Mouse (Mus musculus): ENCODE measurements around the gene Cacna1i. TPM values are rescaled to one million over a fixed set of nuclear protein-coding genes. Genes with fewer than 3 reads are reported as not detected.

The Cacna1i gene
- polyA plus RNA-seq, 1 experiment, result not detected

- no peaks in the 10 kb centered on the region for H3K4me1 ChIP-seq (ENCODE audit: control insufficient read depth, insufficient read depth, insufficient read length, low read length)
- no peak overlapping the region for H3K4me3 ChIP-seq (ENCODE audit: insufficient read depth, low read depth, low read length)
- H3K27ac ChIP-seq (replicated peaks; ENCODE audit: low read depth, low read length), result no peak overlapping the region
Measured at GRCm38 (mm10) chr15:80304188-80304587, 17.1 kb downstream of the Cacna1i start.

GRCm38 (mm10) chr15:80306146-80306545 is 19.1 kb downstream of the Cacna1i start:
- no peak overlapping the region for H3K27ac ChIP-seq (replicated peaks; ENCODE audit: low read depth, low read length)
- H3K4me1 ChIP-seq (ENCODE audit: control insufficient read depth, insufficient read depth, insufficient read length, low read length), result no peaks in the 10 kb centered on the region
- no peak overlapping the region for H3K4me3 ChIP-seq (ENCODE audit: insufficient read depth, low read depth, low read length)

GRCm38 (mm10) chr15:80314731-80315130 is 27.7 kb downstream of the Cacna1i start:
- no peaks in the 10 kb centered on the region for H3K4me1 ChIP-seq (ENCODE audit: control insufficient read depth, insufficient read depth, insufficient read length, low read length)
- H3K4me3 ChIP-seq (ENCODE audit: insufficient read depth, low read depth, low read length), result no peak overlapping the region
- no peak overlapping the region for H3K27ac ChIP-seq (replicated peaks; ENCODE audit: low read depth, low read length)

DNA sequence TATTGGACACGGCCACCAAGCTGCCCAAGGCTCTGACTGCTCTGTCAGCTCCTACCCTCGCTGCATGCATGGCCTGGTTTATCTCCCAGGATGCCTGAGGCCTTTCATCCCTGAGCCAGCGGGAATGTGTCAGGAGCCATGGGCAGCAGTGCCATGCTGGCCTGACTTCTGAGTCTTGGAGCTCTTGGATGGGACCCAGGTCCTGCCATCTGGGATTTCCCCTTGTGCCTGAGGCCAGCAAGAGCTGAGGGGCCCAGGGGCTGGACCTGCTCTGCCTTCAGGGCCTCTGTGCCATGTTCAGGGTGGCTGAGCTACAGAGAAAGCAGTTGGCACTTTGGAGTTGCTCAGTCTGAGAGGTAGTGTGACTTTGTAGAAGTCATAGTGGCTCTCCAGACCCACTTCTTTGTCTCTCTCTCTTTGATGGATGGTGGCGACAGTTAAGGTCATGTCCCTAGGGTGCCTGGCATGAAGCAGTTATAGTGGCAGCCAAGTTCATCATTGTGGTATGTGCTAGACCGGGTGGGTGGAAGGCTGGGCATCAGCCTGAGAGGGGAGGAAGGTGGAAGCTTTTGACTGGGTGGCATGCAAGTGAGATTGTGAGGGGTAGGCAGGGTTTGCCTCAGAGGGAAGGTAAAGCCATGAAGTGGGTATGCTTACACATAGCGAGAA is 30.1 kb downstream of the Cacna1i start:
- H3K4me3 ChIP-seq (ENCODE audit: insufficient read depth, low read depth, low read length), result no peak overlapping the region
- no peak overlapping the region for H3K27ac ChIP-seq (replicated peaks; ENCODE audit: low read depth, low read length)
- H3K4me1 ChIP-seq (ENCODE audit: control insufficient read depth, insufficient read depth, insufficient read length, low read length), result no peaks in the 10 kb centered on the region

- Histone ChIP-seq H3K4me3 (ENCODE audit: insufficient read depth, low read depth, low read length) (no peak overlapping the region), H3K4me1 (ENCODE audit: control insufficient read depth, insufficient read depth, insufficient read length, low read length) (no peaks in the 10 kb centered on the region), H3K27ac (replicated peaks; ENCODE audit: low read depth, low read length) (no peak overlapping the region)
Measured at GRCm38 (mm10) chr15:80317841-80318530, 30.9 kb downstream of the Cacna1i start.

DNA sequence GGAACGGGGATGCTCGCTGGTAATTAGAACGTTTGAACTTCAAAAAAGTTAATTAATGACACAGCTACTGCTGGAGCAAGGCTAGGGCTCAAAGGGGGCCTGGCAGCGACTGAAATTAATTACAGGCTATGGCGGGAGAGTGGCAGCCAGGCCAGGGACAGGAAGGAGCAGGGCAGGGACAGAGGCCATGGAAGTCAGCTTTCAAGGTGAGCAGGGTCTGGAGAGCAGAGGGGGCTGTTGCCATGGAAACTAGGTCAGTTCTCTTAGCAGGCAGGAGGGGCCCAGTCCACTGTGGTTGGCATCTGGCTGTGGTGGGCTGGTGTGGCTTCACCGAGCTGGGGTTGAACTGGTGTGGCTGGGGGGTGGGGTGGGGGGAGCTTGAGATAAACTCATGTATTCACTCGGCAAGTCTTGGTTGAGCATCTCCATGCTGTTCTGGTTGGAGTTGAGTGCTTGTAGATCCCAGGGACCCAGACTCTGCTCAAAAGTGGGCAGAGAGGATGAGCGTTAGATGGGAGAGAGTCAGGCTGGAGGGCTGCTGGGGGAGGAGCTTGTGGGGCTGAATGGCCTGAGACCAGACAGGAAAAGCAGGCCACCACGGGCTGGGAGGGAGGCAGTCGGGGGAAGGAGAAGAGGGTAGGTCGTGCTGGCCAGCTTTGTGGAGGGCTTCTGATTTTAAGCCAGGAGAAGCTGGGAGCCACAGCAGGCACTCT is 31.7 kb downstream of the Cacna1i start:
- Histone ChIP-seq H3K27ac (replicated peaks; ENCODE audit: low read depth, low read length) (no peak overlapping the region), H3K4me3 (ENCODE audit: insufficient read depth, low read depth, low read length) (no peak overlapping the region), H3K4me1 (ENCODE audit: control insufficient read depth, insufficient read depth, insufficient read length, low read length) (no peaks in the 10 kb centered on the region)

GRCm38 (mm10) chr15:80319315-80319714 is 32.3 kb downstream of the Cacna1i start:
- Histone ChIP-seq H3K4me1 (ENCODE audit: control insufficient read depth, insufficient read depth, insufficient read length, low read length) (no peaks in the 10 kb centered on the region), H3K4me3 (ENCODE audit: insufficient read depth, low read depth, low read length) (no peak overlapping the region)

DNA sequence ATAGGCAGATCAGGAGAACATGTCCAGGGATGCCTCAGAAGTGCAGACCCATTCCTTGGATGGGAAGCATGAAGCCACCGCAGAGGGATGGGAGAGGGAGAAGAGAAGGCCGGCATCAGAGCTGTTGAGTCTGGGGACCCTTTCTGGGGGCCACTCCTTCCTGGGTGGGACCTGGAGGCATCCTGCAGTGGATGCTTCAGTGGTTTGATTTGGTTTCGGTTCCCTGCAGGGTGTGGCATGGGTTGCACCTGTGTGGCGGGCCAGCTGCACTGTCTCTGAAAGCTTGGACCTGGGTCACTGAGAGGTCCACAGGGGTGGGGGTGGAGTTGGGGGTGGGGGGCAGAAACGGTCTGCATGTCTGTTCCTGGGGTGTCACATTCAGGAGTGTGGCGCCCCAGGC is 32.9 kb downstream of the Cacna1i start:
- Histone ChIP-seq H3K4me3 (ENCODE audit: insufficient read depth, low read depth, low read length) (no peak overlapping the region), H3K4me1 (ENCODE audit: control insufficient read depth, insufficient read depth, insufficient read length, low read length) (no peaks in the 10 kb centered on the region), H3K27ac (replicated peaks; ENCODE audit: low read depth, low read length) (no peak overlapping the region)

More at GRCm38 (mm10) chr15:80319315-80319714, 32.3 kb downstream of the Cacna1i start:
- no peak overlapping the region for H3K27ac ChIP-seq (replicated peaks; ENCODE audit: low read depth, low read length)

GRCm38 (mm10) chr15:80325207-80325606 is 38.2 kb downstream of the Cacna1i start:
- H3K4me1 ChIP-seq (ENCODE audit: control insufficient read depth, insufficient read depth, insufficient read length, low read length), result no peaks in the 10 kb centered on the region

DNA sequence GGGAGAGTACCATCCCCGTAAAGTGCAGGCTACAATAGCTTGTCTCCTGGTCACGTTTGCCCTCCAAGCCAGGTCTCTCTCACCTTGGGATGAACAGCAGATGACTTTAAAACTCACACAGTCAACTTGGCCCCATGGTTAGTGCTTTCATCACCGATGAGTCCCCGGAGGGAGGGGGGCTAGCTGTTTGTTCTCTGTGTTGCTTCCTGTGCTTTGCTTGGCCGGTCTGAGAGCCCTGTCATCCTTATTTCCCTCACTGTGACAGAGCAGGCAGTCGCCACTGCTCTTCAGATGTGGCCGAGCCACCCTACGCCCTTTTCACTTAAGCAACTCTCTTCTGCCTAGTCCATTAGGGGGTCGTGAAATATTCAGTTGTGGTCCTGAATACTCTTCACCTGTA is 38.7 kb downstream of the Cacna1i start:
- H3K4me1 ChIP-seq (ENCODE audit: control insufficient read depth, insufficient read depth, insufficient read length, low read length), result no peaks in the 10 kb centered on the region
- H3K4me3 ChIP-seq (ENCODE audit: insufficient read depth, low read depth, low read length), result no peak overlapping the region
- no peak overlapping the region for H3K27ac ChIP-seq (replicated peaks; ENCODE audit: low read depth, low read length)

More at GRCm38 (mm10) chr15:80325207-80325606, 38.2 kb downstream of the Cacna1i start:
- Histone ChIP-seq H3K27ac (replicated peaks; ENCODE audit: low read depth, low read length) (no peak overlapping the region), H3K4me3 (ENCODE audit: insufficient read depth, low read depth, low read length) (no peak overlapping the region)

DNA sequence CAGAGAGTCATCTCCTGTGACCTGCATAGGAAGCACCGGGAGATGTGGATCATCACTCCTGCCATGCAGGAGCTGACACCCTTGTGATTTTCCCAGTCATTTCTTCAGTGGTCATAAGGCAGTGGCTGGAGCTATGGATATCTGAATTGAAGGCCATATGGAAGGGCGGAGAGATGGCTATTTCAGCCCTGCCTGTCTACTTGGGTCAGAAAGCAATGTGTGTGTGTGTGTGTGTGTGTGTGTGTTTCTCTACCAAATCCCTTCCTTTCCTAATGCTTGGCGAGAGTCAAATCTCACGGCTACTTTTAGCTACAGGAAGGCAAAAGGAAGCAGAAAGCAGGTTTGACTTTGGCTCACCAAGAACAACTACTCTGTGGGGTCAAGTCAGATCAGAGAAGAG is 39.9 kb downstream of the Cacna1i start:
- H3K4me1 ChIP-seq (ENCODE audit: control insufficient read depth, insufficient read depth, insufficient read length, low read length), result no peaks in the 10 kb centered on the region
- H3K27ac ChIP-seq (replicated peaks; ENCODE audit: low read depth, low read length), result no peak overlapping the region
- no peak overlapping the region for H3K4me3 ChIP-seq (ENCODE audit: insufficient read depth, low read depth, low read length)

GRCm38 (mm10) chr15:80327743-80328540 is 40.9 kb downstream of the Cacna1i start:
- Histone ChIP-seq H3K4me1 (ENCODE audit: control insufficient read depth, insufficient read depth, insufficient read length, low read length) (no peaks in the 10 kb centered on the region), H3K27ac (replicated peaks; ENCODE audit: low read depth, low read length) (no peak overlapping the region), H3K4me3 (ENCODE audit: insufficient read depth, low read depth, low read length) (no peak overlapping the region)

DNA sequence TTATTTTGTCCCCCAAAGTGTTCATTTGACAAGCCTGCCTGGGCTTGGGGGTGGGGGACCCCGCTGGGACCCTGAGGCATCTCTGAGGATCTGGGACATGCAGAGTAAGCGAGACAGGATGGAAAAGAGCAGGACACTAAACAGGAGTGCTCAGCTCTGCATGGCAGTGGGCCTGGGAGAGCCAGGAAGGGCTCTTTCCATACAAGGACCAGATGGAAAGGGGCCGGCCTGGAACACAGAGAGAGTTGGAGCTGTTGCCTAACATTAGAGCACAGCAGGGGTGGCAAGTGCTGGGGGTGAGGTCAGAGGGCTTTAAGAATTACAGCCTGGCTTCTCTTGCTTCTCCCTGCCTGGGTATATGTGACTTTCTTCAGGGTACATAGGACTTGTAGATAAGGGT is 43.2 kb downstream of the Cacna1i start:
- no peak overlapping the region for H3K4me3 ChIP-seq (ENCODE audit: insufficient read depth, low read depth, low read length)
- H3K27ac ChIP-seq (replicated peaks; ENCODE audit: low read depth, low read length), result no peak overlapping the region
- H3K4me1 ChIP-seq (ENCODE audit: control insufficient read depth, insufficient read depth, insufficient read length, low read length), result no peaks in the 10 kb centered on the region

DNA sequence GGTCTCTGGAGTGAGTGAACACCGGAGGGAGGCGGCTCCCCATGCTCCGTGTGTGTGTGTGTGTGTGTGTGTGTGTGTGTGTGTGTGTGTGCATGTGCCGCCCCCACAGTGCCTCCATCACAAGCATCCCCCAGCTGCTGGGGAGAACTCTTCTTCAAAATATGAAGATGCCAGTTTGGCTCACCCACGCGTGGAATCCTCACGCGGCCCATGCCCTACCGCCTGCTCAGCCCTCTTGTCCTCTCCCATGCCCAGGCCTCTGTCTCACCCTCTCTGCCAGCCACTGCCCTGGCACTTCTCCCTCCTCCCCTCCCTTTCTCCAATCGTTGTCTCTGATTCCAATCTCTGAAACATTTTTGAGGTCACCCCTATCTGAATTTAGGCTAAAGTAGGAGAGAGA is 47.7 kb downstream of the Cacna1i start:
- Histone ChIP-seq H3K27ac (replicated peaks; ENCODE audit: low read depth, low read length) (no peak overlapping the region), H3K4me1 (ENCODE audit: control insufficient read depth, insufficient read depth, insufficient read length, low read length) (no peaks in the 10 kb centered on the region), H3K4me3 (ENCODE audit: insufficient read depth, low read depth, low read length) (no peak overlapping the region)

- Histone ChIP-seq H3K27ac (replicated peaks; ENCODE audit: low read depth, low read length) (no peak overlapping the region), H3K4me3 (ENCODE audit: insufficient read depth, low read depth, low read length) (no peak overlapping the region), H3K4me1 (ENCODE audit: control insufficient read depth, insufficient read depth, insufficient read length, low read length) (no peaks in the 10 kb centered on the region)
Measured at GRCm38 (mm10) chr15:80335196-80335595, 48.2 kb downstream of the Cacna1i start.

All from brown adipose tissue, adult 24 weeks (tissue).